Mouse (Mus musculus): ENCODE measurements around the gene Lrrk2. TPM values are rescaled to one million over a fixed set of nuclear protein-coding genes. Genes with fewer than 3 reads are reported as not detected.
"Not testable (repeated sequence)": the region's sequence is repeated elsewhere in the genome, so short reads cannot be mapped to it uniquely, and the experiment has no call there.

Lrrk2 gene
- polyA plus RNA-seq, 1 experiment from 2014 or later: 4.7 TPM

GRCm38 (mm10) chr15:91835319-91835718, 162.3 kb downstream of the Lrrk2 start:
- Histone ChIP-seq H3K4me3 (ENCODE audit: low read depth, low read length) (no peak overlapping the region), H3K27ac (ENCODE audit: low read depth, low read length) (no peak overlapping the region), H3K4me1 (replicated peaks; ENCODE audit: control insufficient read depth, insufficient read depth, low read length) (no peaks in the 10 kb centered on the region), H3K9ac (ENCODE audit: low read depth, low read length) (no peak overlapping the region), H3K27me3 (ENCODE audit: control insufficient read depth, insufficient read depth, low read length) (no peaks in the 10 kb centered on the region), H3K9me3 (ENCODE audit: control insufficient read depth, low read length) (no peaks in the 10 kb centered on the region), H3K4me2 (replicated peaks; ENCODE audit: low read depth, low read length) (no peak overlapping the region), H3K36me3 (ENCODE audit: control insufficient read depth, insufficient read depth, low read length) (no peaks in the 10 kb centered on the region)
- DNase-seq (ENCODE audit: low spot score) (no peak), ATAC-seq (ENCODE audit: low FRiP score) (no peak)
- WGBS: 80% methylated on average over 6 of the region's 6 CpGs

GRCm38 (mm10) chr15:91837965-91838364, 165.0 kb downstream of the Lrrk2 start, which contains the start of gene Smgc:
TSS of gene Smgc (plus strand) at chr15:91838265.
- H3K36me3 ChIP-seq (ENCODE audit: control insufficient read depth, insufficient read depth, low read length): no peaks in the 10 kb centered on the region

GRCm38 (mm10) chr15:91864130-91864529, 191.2 kb downstream of the Lrrk2 start:
- H3K36me3 ChIP-seq (ENCODE audit: control insufficient read depth, insufficient read depth, low read length); H3K4me3 ChIP-seq (ENCODE audit: low read depth, low read length); H3K4me1 ChIP-seq (replicated peaks; ENCODE audit: control insufficient read depth, insufficient read depth, low read length); H3K9me3 ChIP-seq (ENCODE audit: control insufficient read depth, low read length); H3K9ac ChIP-seq (ENCODE audit: low read depth, low read length); H3K27me3 ChIP-seq (ENCODE audit: control insufficient read depth, insufficient read depth, low read length); H3K4me2 ChIP-seq (replicated peaks; ENCODE audit: low read depth, low read length); ATAC-seq (ENCODE audit: low FRiP score); H3K27ac ChIP-seq (ENCODE audit: low read depth, low read length): not testable (repeated sequence)
- peak; percentile 5 for DNase-seq (ENCODE audit: low spot score)
- 23% methylated on average over 5 of the region's 5 CpGs for WGBS

More at GRCm38 (mm10) chr15:91837965-91838364, 165.0 kb downstream of the Lrrk2 start, which contains the start of gene Smgc:
- ATAC-seq (ENCODE audit: low FRiP score) (no peak), DNase-seq (ENCODE audit: low spot score) (no peak)
- no peak within 1 kb of the TSS for H3K4me3 ChIP-seq (ENCODE audit: low read depth, low read length)
- no peaks in the 10 kb centered on the region for H3K27me3 ChIP-seq (ENCODE audit: control insufficient read depth, insufficient read depth, low read length)
- H3K9me3 ChIP-seq (ENCODE audit: control insufficient read depth, low read length): no peaks in the 10 kb centered on the region
- 90% methylated on average over 7 of the region's 7 CpGs for WGBS
- no peak within 1 kb of the TSS for H3K27ac ChIP-seq (ENCODE audit: low read depth, low read length)
- H3K9ac ChIP-seq (ENCODE audit: low read depth, low read length): no peak within 1 kb of the TSS
- no peaks in the 10 kb centered on the region for H3K4me1 ChIP-seq (replicated peaks; ENCODE audit: control insufficient read depth, insufficient read depth, low read length)
- H3K4me2 ChIP-seq (replicated peaks; ENCODE audit: low read depth, low read length): no peak within 1 kb of the TSS

Other genes with a start within 250 kb of the Lrrk2 start
- gene Slc2a13, start 99.9 kb upstream of the Lrrk2 start, polyA plus RNA-seq (2014; fragmentation: Nextera tagmentation; extraction: Ambion mirVana): 1.5 and 1.8 TPM in 2 replicates
- not detected in 2 replicates for gene Smgc, start 165.1 kb downstream of the Lrrk2 start, polyA plus RNA-seq (2014; fragmentation: Nextera tagmentation; extraction: Ambion mirVana)

Measured in hindbrain, embryonic 11.5 days (tissue).